8 mouse cellular contexts compared by ENCODE assay signal in the genomic region with DNA sequence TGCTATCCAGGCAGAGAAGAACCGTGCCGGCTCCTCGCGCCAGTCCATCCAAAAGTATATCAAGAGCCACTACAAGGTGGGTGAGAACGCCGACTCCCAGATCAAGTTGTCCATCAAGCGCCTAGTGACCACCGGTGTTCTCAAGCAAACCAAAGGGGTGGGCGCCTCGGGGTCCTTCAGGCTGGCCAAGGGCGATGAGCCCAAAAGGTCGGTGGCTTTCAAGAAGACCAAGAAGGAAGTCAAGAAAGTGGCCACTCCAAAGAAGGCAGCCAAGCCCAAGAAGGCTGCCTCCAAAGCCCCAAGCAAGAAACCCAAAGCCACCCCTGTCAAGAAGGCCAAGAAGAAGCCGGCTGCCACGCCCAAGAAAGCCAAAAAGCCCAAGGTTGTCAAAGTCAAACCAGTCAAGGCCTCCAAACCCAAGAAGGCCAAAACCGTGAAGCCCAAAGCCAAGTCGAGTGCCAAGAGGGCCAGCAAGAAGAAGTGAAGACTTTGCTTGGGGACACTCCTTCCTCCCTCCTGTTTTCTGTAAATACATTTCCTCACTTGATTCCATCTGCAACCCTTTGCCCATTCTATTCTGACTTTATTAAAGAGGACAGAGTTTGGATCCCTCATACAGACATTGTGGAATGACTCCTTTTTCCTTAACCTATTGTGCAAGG. TPM values are rescaled to one million over a fixed set of nuclear protein-coding genes. Genes with fewer than 3 reads are reported as not detected.
DNase-seq lines count a peak whose midpoint lies in the region; ATAC-seq and TF ChIP-seq lines count a peak whose summit lies in the region.

No protein-coding gene starts in this region.

- H3K4me1 ChIP-seq in lung, adult 2 months (ENCODE audit: control insufficient read depth, insufficient read depth, low read length): peaks cover 17% of the 10 kb centered on the region
- H3K4me1 ChIP-seq in embryonic facial prominence, embryonic 12.5 days: peaks cover 37% of the 10 kb centered on the region
- peaks cover 45% of the 10 kb centered on the region for H3K4me1 ChIP-seq in neural tube, embryonic 12.5 days

- 10% methylated on average over 16 of the region's 16 CpGs for WGBS in lung, adult 2 months
- WGBS in embryonic facial prominence, embryonic 12.5 days: 39% methylated on average over 16 of the region's 16 CpGs
- WGBS in neural tube, embryonic 12.5 days: 30% methylated on average over 16 of the region's 16 CpGs

- TF ChIP-seq POLR2A in lung, adult 2 months (IDR thresholded peaks at IDR 0.05; ENCODE audit: borderline replicate concordance, extremely low read depth, low read depth, low read length): peak; percentile 26; the same call in 1 of the 2 replicates

- no peak for ATAC-seq in embryonic facial prominence, embryonic 12.5 days (ENCODE audit: insufficient number of reproducible peaks, insufficient read depth, low FRiP score, low TSS enrichment)
- ATAC-seq in neural tube, embryonic 12.5 days (ENCODE audit: low FRiP score, low read depth): no peak

- peak overlapping the region; percentile 99 for H3K27ac ChIP-seq in embryonic facial prominence, embryonic 12.5 days
- H3K27ac ChIP-seq in neural tube, embryonic 12.5 days: peak overlapping the region; percentile 94

- H3K9me3 ChIP-seq in embryonic facial prominence, embryonic 12.5 days: no peaks in the 10 kb centered on the region
- H3K9me3 ChIP-seq in neural tube, embryonic 12.5 days: no peaks in the 10 kb centered on the region

- H3K9ac ChIP-seq in embryonic facial prominence, embryonic 12.5 days: peak overlapping the region; percentile 100
- peak overlapping the region; percentile 100 for H3K9ac ChIP-seq in neural tube, embryonic 12.5 days

- TF ChIP-seq CTCF in lung, adult 2 months (IDR thresholded peaks at IDR 0.05; ENCODE audit: insufficient read depth, low read length): no peak

- DNase-seq in lung, adult 2 months: no peak
- DNase-seq in lung, postnatal 14 days: no peak
- peak; percentile 50 for DNase-seq in induced T-regulatory cell, adult 2 months (ENCODE audit: low read depth)
- no peak for DNase-seq in layer of hippocampus, postnatal 25 days (ENCODE audit: extremely low spot score in 1 of 2, low spot score in 1 of 2)
- DNase-seq in thymus, adult 18-20 months: no peak
- no peak for DNase-seq in urinary bladder, postnatal 10 days (ENCODE audit: low spot score)

- H3K36me3 ChIP-seq in embryonic facial prominence, embryonic 12.5 days: no peaks in the 10 kb centered on the region
- H3K36me3 ChIP-seq in neural tube, embryonic 12.5 days: peaks cover 2% of the 10 kb centered on the region; the same call in 1 of the 2 replicates

- peak overlapping the region; percentile 98 for H3K4me2 ChIP-seq in embryonic facial prominence, embryonic 12.5 days (replicated peaks)
- peak overlapping the region; percentile 99 for H3K4me2 ChIP-seq in neural tube, embryonic 12.5 days (replicated peaks)

- H3K27me3 ChIP-seq in embryonic facial prominence, embryonic 12.5 days: no peaks in the 10 kb centered on the region
- H3K27me3 ChIP-seq in neural tube, embryonic 12.5 days (replicated peaks): no peaks in the 10 kb centered on the region

- H3K4me3 ChIP-seq in lung, adult 2 months (replicated peaks; ENCODE audit: extremely low read depth, low read depth, low read length): peak overlapping the region; percentile 81
- H3K4me3 ChIP-seq in embryonic facial prominence, embryonic 12.5 days: peak overlapping the region; percentile 74
- H3K4me3 ChIP-seq in neural tube, embryonic 12.5 days: peak overlapping the region; percentile 80

RNA-seq across cellular contexts. Expression of a gene that starts 0.7 kb away (rescaled TPM):
- 92.0 and 112 TPM in 2 replicates for polyA plus RNA-seq in lung, adult 2 months (2012; rRNA removed)
- 513 and 519 TPM in 2 replicates for polyA plus RNA-seq in embryonic facial prominence, embryonic 12.5 days (2016; fragmentation: Nextera tagmentation; extraction: Ambion mirVana)
- polyA plus RNA-seq in neural tube, embryonic 12.5 days (2016; fragmentation: Nextera tagmentation; extraction: Ambion mirVana): 487 and 528 TPM in 2 replicates
- 100 to 1,000 TPM; 101 to 108 TPM for total RNA-seq in layer of hippocampus, postnatal 25 days (2021)

RNA-seq across cellular contexts. Expression of a gene that starts 12.7 kb away (rescaled TPM):
- 1.3 and 1.8 TPM in 2 replicates for polyA plus RNA-seq in lung, adult 2 months (2012; rRNA removed)
- polyA plus RNA-seq in embryonic facial prominence, embryonic 12.5 days (2016; fragmentation: Nextera tagmentation; extraction: Ambion mirVana): not detected in 2 replicates
- polyA plus RNA-seq in neural tube, embryonic 12.5 days (2016; fragmentation: Nextera tagmentation; extraction: Ambion mirVana): not detected in 2 replicates
- not detected for total RNA-seq in layer of hippocampus, postnatal 25 days (2021)

RNA-seq across cellular contexts. Expression of a gene that starts 33.7 kb away (rescaled TPM):
- 60.7 and 67.3 TPM in 2 replicates for polyA plus RNA-seq in lung, adult 2 months (2012; rRNA removed)
- polyA plus RNA-seq in embryonic facial prominence, embryonic 12.5 days (2016; fragmentation: Nextera tagmentation; extraction: Ambion mirVana): 55.9 and 65.5 TPM in 2 replicates
- polyA plus RNA-seq in neural tube, embryonic 12.5 days (2016; fragmentation: Nextera tagmentation; extraction: Ambion mirVana): 62.5 and 64.2 TPM in 2 replicates
- 10 to 100 TPM; 17.2 to 17.3 TPM for total RNA-seq in layer of hippocampus, postnatal 25 days (2021)

RNA-seq across cellular contexts. Expression of a gene that starts 46.0 kb away (rescaled TPM):
- polyA plus RNA-seq in lung, adult 2 months (2012; rRNA removed): 81.2 and 105 TPM in 2 replicates
- polyA plus RNA-seq in embryonic facial prominence, embryonic 12.5 days (2016; fragmentation: Nextera tagmentation; extraction: Ambion mirVana): 229 and 235 TPM in 2 replicates
- 197 and 205 TPM in 2 replicates for polyA plus RNA-seq in neural tube, embryonic 12.5 days (2016; fragmentation: Nextera tagmentation; extraction: Ambion mirVana)
- 10 to 100 TPM; 71.9 to 74.9 TPM for total RNA-seq in layer of hippocampus, postnatal 25 days (2021)
